Mouse (Mus musculus): ENCODE data around the gene Sgcd. TPM values are rescaled to one million over a fixed set of nuclear protein-coding genes. Genes with fewer than 3 reads are reported as not detected.
"Not testable (repeated sequence)": the region's sequence is repeated elsewhere in the genome, so short reads cannot be mapped to it uniquely, and the experiment has no call there.

Gene Sgcd
- polyA plus RNA-seq, 1 experiment from 2014 or later = 9.1 TPM

DNA sequence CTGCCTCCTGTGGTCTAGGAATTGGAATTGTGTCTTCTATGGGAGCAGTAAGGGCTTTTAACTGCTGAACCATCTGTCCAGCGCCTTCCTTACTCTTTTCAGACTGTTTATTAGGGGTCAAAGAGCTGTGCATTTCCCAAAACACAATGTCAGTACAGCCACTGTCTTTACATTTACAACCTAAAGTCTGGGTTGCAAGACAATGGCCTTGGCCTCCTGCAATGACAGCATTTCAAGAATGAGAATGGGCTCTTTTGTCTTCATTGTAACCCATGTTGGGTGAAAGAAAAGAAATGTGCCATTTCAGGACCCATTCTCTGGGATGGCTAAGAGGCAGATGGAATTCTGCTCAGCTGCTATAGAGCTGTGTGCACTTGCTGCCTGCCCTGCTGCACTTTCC lies 348.2 kb downstream of the Sgcd start:
- Histone ChIP-seq H3K9me3 (no peaks in the 10 kb centered on the region), H3K4me3 (replicated peaks) (no peak overlapping the region), H3K27me3 (no peaks in the 10 kb centered on the region), H3K36me3 (no peaks in the 10 kb centered on the region), H3K27ac (no peak overlapping the region), H3K4me1 (replicated peaks) (no peaks in the 10 kb centered on the region), H3K9ac (replicated peaks) (no peak overlapping the region), H3K4me2 (no peak overlapping the region)
- no peak for ATAC-seq (ENCODE audit: insufficient number of reproducible peaks, insufficient read depth, low FRiP score, low TSS enrichment, low read depth)
- 30% methylated on average over 1 of the region's 1 CpGs for WGBS

DNA sequence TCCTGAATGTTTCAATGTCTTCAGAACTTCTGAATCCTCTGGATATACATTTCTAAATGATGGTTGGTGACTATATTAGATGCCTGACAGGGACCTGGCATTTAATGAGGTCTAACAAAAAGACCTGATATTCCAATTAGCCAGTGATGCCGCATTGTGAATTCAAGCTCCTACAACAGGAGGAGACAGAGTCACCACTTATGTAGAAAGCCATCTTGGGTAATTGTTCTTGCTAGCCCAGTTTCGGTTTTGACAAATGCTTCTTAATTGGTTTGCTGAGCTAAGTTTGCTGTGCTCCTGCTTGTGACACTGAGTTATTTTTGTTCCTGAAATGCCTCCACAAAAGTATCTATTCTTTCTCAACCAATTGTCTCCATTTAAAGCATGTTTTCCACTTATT lies 358.6 kb downstream of the Sgcd start:
- 76% methylated on average over 2 of the region's 2 CpGs for WGBS

DNA sequence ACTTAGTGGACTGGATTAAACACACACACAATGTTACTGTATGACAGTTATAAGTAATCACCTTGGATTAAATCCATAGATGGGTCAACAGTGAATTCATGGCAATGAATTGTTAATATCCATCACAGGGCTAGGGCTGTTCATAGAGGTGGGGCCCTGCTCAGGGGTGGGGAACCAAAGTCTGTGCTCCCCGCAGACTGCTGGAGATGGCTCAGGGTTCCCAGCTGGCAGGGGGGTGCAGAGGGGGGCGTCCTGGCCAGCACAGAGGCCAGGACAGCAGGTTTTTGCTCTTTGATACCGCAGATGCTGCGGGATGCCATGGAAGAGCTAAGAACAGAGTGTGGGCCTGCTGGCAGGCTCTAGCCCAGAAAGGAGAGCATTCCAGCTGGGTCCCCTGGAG lies 378.9 kb downstream of the Sgcd start:
- Histone ChIP-seq H3K9me3 (no peaks in the 10 kb centered on the region), H3K4me1 (replicated peaks) (no peaks in the 10 kb centered on the region), H3K4me3 (replicated peaks) (no peak overlapping the region), H3K27me3 (no peaks in the 10 kb centered on the region), H3K9ac (replicated peaks) (no peak overlapping the region), H3K36me3 (no peaks in the 10 kb centered on the region), H3K4me2 (no peak overlapping the region), H3K27ac (no peak overlapping the region)
- 75% methylated on average over 4 of the region's 4 CpGs for WGBS
- ATAC-seq (ENCODE audit: insufficient number of reproducible peaks, insufficient read depth, low FRiP score, low TSS enrichment, low read depth) = no peak

More for the DNA sequence above, 358.6 kb downstream of the Sgcd start:
- no peak overlapping the region for H3K4me3 ChIP-seq (replicated peaks)
- no peaks in the 10 kb centered on the region for H3K4me1 ChIP-seq (replicated peaks)
- H3K4me2 ChIP-seq = no peak overlapping the region
- H3K36me3 ChIP-seq = no peaks in the 10 kb centered on the region
- no peak for ATAC-seq (ENCODE audit: insufficient number of reproducible peaks, insufficient read depth, low FRiP score, low TSS enrichment, low read depth)
- H3K9ac ChIP-seq (replicated peaks) = no peak overlapping the region
- H3K27ac ChIP-seq = no peak overlapping the region
- no peaks in the 10 kb centered on the region for H3K9me3 ChIP-seq
- H3K27me3 ChIP-seq = no peaks in the 10 kb centered on the region

DNA sequence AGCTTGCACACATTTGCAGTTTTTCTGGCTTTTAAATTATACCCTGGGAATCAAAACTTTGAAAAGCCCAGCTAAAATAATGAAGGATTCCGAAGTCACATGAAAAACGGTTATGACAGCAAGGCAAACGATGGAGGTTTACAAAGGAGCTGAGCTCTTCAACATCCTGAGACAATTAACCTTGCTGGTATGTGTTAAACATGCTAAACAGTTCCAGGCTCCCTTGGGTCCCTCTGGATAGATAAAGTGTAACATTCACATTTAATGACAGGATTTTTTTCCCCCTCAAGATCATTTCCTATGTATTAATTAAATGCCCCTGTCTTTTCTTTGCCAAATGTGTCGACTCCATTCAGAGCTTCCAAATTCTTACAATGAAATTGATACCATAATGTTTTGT lies 414.1 kb downstream of the Sgcd start:
- no peaks in the 10 kb centered on the region for H3K27me3 ChIP-seq
- 41% methylated on average over 4 of the region's 4 CpGs for WGBS
- H3K9me3 ChIP-seq = no peaks in the 10 kb centered on the region
- H3K4me1 ChIP-seq (replicated peaks) = no peaks in the 10 kb centered on the region
- no peak for ATAC-seq (ENCODE audit: insufficient number of reproducible peaks, insufficient read depth, low FRiP score, low TSS enrichment, low read depth)
- H3K4me2 ChIP-seq = no peak overlapping the region
- H3K36me3 ChIP-seq = no peaks in the 10 kb centered on the region
- no peak overlapping the region for H3K27ac ChIP-seq
- H3K9ac ChIP-seq (replicated peaks) = no peak overlapping the region
- H3K4me3 ChIP-seq (replicated peaks) = no peak overlapping the region

DNA sequence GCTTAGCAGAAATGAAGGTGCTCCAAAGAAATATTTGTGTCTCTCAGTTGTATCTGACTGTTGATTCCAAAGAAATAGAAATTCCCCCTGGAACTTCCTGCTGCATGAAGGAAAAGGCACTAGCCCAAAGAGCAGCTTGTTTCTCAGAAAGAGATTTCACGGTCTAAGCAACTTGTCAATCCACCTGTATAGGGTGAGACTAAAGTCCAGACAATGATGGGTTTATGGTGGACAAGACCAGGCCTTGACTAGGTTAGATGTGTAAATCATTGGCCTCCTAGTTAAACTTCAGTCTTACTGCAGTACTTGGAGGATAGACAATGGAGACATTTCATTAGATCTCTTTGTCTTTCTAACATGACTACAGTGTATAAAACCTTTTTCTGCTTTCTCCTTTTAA lies 420.3 kb downstream of the Sgcd start:
- H3K9ac ChIP-seq (replicated peaks) = no peak overlapping the region
- H3K27me3 ChIP-seq = no peaks in the 10 kb centered on the region
- H3K4me1 ChIP-seq (replicated peaks) = no peaks in the 10 kb centered on the region
- WGBS = 82% methylated on average over 1 of the region's 1 CpGs
- H3K4me3 ChIP-seq (replicated peaks) = no peak overlapping the region
- no peaks in the 10 kb centered on the region for H3K36me3 ChIP-seq
- H3K27ac ChIP-seq = no peak overlapping the region
- ATAC-seq (ENCODE audit: insufficient number of reproducible peaks, insufficient read depth, low FRiP score, low TSS enrichment, low read depth) = no peak
- no peaks in the 10 kb centered on the region for H3K9me3 ChIP-seq
- H3K4me2 ChIP-seq = no peak overlapping the region

DNA sequence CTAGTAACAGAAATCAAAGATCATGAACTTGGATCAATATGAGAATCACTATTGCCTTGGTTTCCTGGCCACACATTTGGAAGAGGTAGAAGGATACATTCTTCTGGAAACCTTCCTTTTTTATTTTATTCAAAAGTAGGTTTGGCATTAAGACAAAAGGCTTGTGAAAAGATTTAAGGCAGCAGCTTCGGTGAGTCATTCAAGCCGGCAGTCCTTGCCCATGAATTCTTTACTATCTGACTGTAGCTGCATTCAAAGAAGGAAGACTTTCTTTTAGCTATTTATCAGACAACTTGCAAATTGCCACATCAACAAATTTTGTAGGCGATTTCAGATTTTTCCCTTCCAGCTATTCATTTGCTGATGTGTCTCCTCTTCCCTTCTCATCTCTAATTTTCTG lies 422.6 kb downstream of the Sgcd start:
- no peaks in the 10 kb centered on the region for H3K27me3 ChIP-seq
- no peak overlapping the region for H3K27ac ChIP-seq
- H3K9ac ChIP-seq (replicated peaks) = no peak overlapping the region
- H3K4me1 ChIP-seq (replicated peaks) = no peaks in the 10 kb centered on the region
- WGBS = 87% methylated on average over 3 of the region's 3 CpGs
- H3K9me3 ChIP-seq = no peaks in the 10 kb centered on the region
- no peaks in the 10 kb centered on the region for H3K36me3 ChIP-seq
- no peak overlapping the region for H3K4me3 ChIP-seq (replicated peaks)
- no peak for ATAC-seq (ENCODE audit: insufficient number of reproducible peaks, insufficient read depth, low FRiP score, low TSS enrichment, low read depth)
- H3K4me2 ChIP-seq = no peak overlapping the region

DNA sequence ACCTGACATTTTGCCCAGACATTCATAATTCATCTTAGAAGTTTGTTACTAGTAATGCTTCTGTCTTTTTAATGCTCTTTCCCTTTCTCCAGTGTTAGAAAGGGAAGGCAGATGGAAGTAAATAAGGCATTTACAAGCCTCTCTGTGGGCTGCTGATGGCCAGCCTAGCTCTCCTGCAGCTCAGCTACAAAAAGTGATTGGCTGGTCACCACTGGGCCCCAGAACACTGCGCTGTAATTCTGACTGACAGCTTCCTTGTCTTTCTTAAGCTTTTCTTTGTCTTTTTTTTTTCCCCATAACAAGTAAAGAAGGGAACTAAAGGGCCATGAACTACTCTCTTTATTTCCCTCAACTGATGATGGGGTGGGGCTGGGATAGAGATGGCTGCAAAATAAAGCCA lies 463.9 kb downstream of the Sgcd start:
- no peak for ATAC-seq (ENCODE audit: insufficient number of reproducible peaks, insufficient read depth, low FRiP score, low TSS enrichment, low read depth)
- no peaks in the 10 kb centered on the region for H3K9me3 ChIP-seq
- H3K4me3 ChIP-seq (replicated peaks) = no peak overlapping the region
- H3K27ac ChIP-seq = no peak overlapping the region
- no peak overlapping the region for H3K9ac ChIP-seq (replicated peaks)
- H3K27me3 ChIP-seq = no peaks in the 10 kb centered on the region
- no peaks in the 10 kb centered on the region for H3K36me3 ChIP-seq
- no peak overlapping the region for H3K4me2 ChIP-seq
- H3K4me1 ChIP-seq (replicated peaks) = no peaks in the 10 kb centered on the region
- WGBS = 52% methylated on average over 1 of the region's 1 CpGs

DNA sequence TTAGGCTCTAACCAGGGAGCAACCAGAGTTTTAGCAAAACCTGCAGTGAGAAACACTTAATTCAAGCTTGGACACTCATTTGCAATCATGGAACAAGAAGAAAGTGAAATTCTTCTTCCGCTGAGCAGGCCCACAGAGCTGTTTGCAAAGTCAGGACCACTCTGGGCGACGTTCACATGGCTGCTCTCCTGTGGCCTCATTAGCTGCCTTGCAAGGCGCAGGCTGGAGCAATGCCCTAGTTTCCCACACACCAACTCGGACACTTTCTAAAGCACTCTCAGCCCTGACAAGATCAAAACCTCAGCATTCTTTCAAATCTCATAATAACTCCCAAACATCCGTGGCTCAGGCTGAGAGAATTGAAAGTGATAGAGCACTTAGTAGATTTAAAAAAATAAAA lies 480.7 kb downstream of the Sgcd start:
- H3K9ac ChIP-seq (replicated peaks) = no peak overlapping the region
- H3K27me3 ChIP-seq = no peaks in the 10 kb centered on the region
- H3K4me1 ChIP-seq (replicated peaks) = no peaks in the 10 kb centered on the region
- H3K4me2 ChIP-seq = no peak overlapping the region
- H3K4me3 ChIP-seq (replicated peaks) = no peak overlapping the region
- no peak overlapping the region for H3K27ac ChIP-seq
- ATAC-seq (ENCODE audit: insufficient number of reproducible peaks, insufficient read depth, low FRiP score, low TSS enrichment, low read depth) = no peak
- H3K36me3 ChIP-seq = no peaks in the 10 kb centered on the region
- 72% methylated on average over 6 of the region's 6 CpGs for WGBS
- no peaks in the 10 kb centered on the region for H3K9me3 ChIP-seq

DNA sequence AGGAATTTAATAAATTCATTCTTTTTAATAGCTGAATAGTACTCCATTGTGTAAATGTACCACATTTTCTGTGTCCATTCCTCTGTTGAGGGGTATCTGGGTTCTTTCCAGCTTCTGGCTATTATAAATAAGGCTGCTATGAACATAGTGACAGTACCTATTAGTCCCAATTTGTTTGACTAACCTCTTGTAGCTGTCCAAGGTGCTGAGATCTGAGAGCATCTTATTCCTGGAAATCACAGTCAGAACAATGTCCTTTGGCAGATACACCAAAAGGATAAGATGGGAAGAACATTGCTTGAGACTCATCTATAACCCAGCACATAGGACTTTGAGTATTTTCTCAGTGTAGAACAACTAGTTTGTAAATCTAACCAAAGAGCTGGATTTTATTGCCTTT lies 485.5 kb downstream of the Sgcd start:
- H3K9ac ChIP-seq (replicated peaks); H3K4me3 ChIP-seq (replicated peaks); H3K27ac ChIP-seq; H3K4me1 ChIP-seq (replicated peaks); H3K36me3 ChIP-seq; H3K9me3 ChIP-seq; H3K4me2 ChIP-seq; H3K27me3 ChIP-seq; ATAC-seq (ENCODE audit: insufficient number of reproducible peaks, insufficient read depth, low FRiP score, low TSS enrichment, low read depth): not testable (repeated sequence)

DNA sequence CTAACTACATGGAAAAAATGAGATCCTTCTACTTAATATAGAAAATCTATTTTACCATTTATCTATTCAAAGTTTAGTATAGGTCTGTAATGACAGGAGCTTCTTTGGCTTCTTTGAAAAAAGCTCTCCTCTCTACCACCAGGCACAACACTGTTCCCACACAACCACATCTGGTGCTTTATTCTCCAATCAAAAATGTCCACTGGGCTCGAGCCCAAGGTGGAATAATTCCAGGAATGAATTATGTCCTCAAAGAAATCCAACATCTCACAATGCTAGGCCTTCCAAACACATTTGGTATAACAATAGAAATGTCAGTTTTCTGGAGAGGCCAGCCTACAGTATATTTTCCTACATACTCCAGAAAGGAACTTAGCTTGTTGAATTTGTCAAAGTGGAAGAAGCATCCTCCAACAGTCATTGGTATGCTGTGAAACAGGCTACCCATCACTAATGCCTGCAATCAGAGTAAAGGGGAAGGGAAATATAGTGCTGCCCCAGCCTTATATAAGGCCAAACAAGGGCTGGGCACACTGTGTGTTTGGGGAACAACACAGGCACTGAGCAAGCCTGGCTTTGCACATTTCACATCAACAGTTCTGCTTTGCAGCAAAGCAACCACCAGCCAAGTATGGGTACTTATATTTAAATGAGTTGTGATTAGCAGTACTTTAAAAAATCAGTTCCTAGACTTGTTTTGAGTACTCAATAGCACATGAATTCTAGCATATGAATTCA lies 515.1 kb downstream of the Sgcd start:
- H3K4me2 ChIP-seq = no peak overlapping the region
- H3K27ac ChIP-seq = no peak overlapping the region
- no peak overlapping the region for H3K4me3 ChIP-seq (replicated peaks)
- WGBS = 60% methylated on average over 1 of the region's 1 CpGs
- H3K27me3 ChIP-seq = no peaks in the 10 kb centered on the region
- H3K4me1 ChIP-seq (replicated peaks) = no peaks in the 10 kb centered on the region
- no peaks in the 10 kb centered on the region for H3K9me3 ChIP-seq
- no peak for ATAC-seq (ENCODE audit: insufficient number of reproducible peaks, insufficient read depth, low FRiP score, low TSS enrichment, low read depth)
- H3K9ac ChIP-seq (replicated peaks) = no peak overlapping the region
- no peaks in the 10 kb centered on the region for H3K36me3 ChIP-seq

DNA sequence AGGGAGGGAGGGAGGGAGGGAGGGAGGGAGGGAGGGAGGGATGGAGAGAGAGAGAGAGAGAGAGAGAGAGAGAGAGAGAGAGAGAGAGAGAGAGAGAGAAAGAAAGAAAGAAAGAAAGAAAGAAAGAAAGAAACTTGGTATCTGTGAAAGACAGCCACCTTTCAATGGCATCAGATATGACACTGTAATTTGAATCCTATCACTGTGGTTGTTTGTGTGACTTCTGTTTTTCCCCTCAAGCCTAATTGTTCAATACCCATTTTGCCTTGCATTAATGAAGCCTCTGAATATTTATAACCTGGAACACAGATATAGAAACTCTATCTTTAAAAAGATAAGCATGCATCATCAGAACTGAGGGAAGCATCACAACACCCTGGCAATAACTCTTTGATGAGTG lies 528.1 kb downstream of the Sgcd start:
- ATAC-seq (ENCODE audit: insufficient number of reproducible peaks, insufficient read depth, low FRiP score, low TSS enrichment, low read depth); H3K9ac ChIP-seq (replicated peaks); H3K9me3 ChIP-seq; H3K4me3 ChIP-seq (replicated peaks); H3K27ac ChIP-seq; H3K4me2 ChIP-seq; H3K4me1 ChIP-seq (replicated peaks); H3K36me3 ChIP-seq; H3K27me3 ChIP-seq: not testable (repeated sequence)

DNA sequence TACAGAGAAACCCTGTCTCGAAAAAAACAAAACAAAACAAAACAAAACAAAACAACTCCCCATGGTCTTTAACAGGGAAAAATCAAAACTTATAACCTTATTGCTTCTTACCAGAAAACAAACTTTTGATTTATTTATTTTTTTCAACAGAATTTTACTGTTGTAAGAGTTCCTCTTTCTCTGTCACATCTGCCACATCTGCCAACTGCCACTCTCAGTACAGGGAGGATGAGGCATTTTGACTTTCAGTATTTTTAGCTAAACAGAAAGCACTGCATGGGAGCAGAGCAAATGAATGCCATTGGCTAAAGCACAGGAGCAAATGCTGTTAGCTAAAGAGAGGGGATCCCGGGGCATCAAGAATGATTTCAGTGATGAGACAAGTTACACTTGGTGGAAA lies 528.6 kb downstream of the Sgcd start:
- Histone ChIP-seq H3K27me3 (no peaks in the 10 kb centered on the region), H3K27ac (no peak overlapping the region), H3K9ac (replicated peaks) (no peak overlapping the region), H3K9me3 (no peaks in the 10 kb centered on the region), H3K4me2 (no peak overlapping the region), H3K36me3 (no peaks in the 10 kb centered on the region), H3K4me1 (replicated peaks) (no peaks in the 10 kb centered on the region), H3K4me3 (replicated peaks) (no peak overlapping the region)
- no peak for ATAC-seq (ENCODE audit: insufficient number of reproducible peaks, insufficient read depth, low FRiP score, low TSS enrichment, low read depth)
- 79% methylated on average over 2 of the region's 2 CpGs for WGBS
